Mouse (Mus musculus) MN1 (cell line): ENCODE data around the gene Fbxl8.
"Not testable (repeated sequence)": the region's sequence is repeated elsewhere in the genome, so short reads cannot be mapped to it uniquely, and the experiment has no call there.

Experiments used
- DNase-seq: peaks from one replicate; pipeline ENCODE4 v3.0.0-alpha.2; 2016; ENCODE audit warnings: low spot score

The Fbxl8 gene

DNA sequence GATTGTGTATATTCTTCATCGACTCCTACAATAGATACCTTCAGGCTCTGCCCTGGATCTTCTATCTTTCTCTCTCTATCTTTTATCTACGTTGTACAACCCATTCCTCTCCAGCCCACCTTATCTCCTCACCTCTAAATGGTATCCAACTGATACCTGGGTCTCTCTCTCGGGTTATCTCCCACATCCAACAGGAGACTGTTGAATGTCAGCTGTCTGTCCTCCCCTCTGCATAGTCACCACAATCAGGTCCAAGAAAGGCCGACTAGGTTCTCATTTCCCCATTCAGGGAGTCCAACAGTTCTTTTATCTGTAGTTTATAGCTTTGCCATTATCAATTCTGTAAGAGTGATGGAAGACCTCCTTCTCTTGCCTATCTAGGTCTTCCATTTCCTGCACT is 17.8 kb downstream of the Fbxl8 start:
- DNase-seq, result no peak

DNA sequence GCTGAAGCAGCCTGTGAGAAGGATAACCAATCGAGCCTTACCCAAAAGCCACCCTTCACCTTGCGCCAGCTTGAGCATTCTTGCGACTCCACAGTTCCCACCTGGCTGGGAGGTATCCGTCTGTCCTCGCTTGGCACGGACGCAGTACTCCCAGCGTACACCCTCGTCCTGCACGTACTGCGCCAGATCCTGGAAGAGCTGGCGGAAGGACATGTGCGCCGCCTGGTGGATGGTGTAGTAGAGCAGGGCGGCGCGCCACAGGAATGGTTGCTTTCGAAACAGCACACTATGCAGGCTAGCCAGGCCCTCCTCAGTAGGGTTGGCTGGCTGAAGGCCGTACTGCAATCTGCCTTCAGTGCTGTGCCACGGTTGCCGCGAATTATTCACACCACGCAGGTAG is 18.6 kb downstream of the Fbxl8 start:
- no peak for DNase-seq

DNA sequence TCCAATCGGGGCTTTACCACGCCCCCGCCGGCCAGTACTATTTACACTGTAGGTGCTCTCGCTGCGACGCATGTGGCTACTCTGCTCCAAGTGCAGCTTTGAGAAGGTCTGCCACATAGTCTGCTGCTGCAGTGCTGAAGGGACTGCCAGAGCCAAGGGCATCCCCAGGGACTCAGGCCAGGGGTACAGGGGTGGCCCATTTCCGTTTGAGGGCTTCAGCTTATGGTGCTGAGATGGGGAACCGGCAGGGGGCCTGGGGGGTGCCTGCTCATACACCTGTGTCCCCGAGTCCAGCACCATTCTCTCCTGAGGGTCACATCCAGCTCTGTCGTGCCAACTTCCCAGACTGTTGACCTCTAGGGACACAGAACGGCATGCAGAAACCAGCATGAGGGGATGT is 21.1 kb downstream of the Fbxl8 start:
- no peak for DNase-seq

DNA sequence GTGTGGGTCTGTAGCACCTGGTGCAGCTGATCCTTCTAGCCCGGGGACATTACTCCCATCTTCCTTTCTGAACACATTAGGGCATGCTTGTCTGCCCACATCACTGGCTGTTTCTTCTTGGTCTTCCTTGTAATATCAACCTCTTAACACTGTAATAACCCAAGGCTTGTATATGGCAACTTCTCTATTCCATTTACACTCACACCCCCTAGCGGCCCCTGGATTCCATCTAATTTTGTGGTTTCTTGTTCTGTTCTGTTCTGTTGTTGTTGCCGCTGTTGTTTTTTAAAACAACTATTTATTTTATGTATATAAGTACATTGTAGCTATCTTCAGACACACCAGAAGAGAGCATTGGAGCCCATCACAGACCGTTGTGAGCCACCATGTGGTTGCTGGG is 22.5 kb downstream of the Fbxl8 start:
- DNase-seq, result no peak

DNA sequence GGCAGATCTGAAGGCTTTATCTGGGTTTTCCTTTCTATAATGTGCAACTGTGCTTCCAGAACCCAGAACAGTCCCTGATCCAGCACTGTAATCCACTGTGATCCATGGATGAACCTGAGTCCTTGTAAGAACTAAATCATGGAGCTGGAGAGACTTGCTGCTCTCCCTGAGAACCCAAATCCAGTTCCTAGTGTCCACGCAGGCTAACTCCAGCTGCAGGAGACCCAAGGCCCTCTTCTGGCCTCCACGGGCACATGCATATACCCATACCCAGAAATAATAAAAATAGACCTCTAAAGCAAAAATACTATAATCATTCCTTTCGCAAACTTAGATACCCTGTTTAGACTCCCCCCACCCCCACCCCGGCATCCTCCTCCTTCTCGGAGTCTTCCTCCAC is 23.8 kb downstream of the Fbxl8 start:
- DNase-seq, result peak; percentile 36

DNA sequence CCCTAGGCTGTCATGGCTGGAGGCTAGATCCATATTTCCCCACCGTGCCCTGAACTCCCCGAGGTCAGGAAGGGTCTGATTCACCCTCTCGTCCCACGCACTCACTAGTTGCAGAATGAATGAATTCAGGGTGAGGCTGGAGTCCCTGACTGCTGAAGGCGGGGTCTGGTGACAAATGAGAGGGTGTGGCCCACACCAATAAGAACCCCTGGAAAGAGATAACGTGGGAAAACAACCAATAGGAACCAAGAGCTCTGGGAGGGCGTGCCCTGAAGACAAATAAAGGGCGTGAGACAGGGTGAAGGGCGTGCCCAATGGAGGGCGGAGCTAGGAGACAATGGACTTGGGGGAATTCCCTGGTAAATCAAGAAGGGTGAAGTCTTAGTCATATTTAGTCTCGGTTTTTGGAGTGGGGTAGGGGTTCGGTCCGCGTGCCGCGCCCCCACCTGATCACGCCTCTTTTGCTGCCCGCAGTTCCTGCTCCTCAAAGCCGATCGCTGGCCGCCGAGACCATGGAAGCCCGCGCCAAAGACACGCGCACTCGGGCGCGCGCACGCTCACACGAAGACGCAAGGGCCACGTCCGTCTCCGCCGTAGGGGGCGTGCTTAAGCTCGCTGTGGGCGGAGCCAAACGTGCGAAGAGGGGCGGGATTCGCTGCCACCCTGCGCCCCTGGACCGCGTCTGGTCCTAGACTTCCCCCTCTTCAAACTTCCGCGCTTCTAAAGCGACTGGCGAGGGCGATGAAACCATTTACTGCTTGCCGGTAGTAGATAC is 24.7 kb downstream of the Fbxl8 start:
- peak; percentile 97 for DNase-seq

DNA sequence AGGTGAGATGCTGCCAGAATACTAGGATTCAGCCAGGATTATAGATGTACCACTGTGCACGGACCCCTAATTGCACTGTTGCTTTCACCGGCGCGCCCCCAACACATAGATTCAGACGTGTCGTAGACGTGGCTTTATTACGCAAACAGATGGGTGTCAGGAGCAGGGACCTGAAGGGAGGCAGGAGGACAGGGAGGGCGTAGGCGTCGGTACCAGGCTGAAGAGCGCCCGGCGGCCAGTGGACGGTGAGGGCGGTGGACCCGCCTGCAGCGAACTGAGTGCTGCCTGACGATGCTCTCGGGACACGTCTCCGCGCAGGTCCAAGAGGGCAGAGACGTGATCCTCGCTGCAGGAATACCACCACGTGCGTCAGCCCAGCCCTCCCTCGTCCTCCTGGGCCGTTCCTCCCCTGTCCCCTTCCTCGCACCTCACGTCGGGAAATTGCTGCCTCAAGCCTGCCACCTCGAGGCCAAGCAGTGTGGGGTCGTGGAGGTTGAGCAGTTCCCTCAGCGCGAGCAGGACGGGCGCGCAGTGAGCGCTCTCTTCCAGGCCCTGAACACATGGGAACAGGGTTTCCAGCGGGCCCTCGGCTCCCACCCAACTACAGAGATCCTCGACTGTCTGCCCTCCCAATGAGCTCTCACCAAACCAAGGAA is 25.5 kb downstream of the Fbxl8 start, which contains the start of gene 4931428F04Rik:
TSS of gene 4931428F04Rik (minus strand) at position 60 of the 656 bp plus-strand sequence.
- DNase-seq, result peak; percentile 73

DNA sequence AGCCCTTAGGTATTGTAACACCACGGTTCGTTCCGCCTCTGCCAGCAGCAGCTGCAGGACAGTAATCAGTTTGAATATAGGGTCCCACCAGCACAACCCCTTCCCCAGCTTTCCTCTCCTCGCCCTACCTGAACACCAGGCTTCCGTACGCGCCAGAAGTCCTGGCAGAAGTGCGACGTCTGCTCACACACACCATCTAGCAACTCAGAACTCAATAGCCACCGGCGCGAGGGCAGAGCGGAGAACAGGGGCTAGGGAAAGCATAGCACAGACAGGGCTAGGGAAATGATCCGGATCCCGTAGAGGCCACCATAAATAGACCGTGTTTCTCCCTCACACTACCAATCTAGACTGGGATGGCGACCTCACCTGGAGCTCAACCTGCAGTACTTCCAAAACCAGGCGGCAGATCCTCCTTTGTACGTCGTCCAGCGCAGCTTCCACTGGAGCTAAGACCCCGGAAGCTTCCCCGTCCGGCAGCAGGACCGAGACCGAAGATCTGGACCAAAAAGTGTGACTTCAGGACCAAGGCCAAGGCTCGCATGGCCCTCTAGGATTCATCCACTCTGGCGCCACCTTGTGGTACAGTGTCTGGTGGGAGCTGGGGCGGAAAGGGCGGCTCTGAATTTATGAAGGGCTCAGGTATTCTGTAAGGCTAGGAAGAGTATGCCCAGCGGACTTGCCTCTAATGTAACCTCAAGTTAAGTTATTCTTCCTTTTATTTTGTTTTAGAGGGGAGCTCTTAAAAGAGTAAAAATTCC is 26.3 kb downstream of the Fbxl8 start:
- DNase-seq, result peak; percentile 72

DNA sequence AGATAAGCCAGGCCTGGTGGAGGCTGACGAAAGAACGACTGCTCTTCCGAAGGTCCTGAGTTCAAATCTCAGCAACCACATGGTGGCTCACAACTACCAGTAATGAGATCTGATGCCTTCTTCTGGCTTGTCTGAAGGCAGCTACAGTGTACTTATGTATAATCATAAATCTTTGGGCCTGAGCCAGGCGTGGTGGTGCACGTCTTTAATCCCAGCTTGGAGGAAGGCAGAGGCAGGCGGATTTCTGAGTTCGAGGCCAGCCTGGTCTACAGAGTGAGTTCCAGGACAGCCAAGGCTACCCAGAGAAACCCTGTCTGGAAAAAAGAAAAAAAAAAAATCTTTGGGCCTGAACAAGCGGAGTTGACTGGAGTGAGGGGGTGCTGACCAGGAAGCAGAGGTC is 26.9 kb downstream of the Fbxl8 start:
- DNase-seq, result not testable (repeated sequence)

DNA sequence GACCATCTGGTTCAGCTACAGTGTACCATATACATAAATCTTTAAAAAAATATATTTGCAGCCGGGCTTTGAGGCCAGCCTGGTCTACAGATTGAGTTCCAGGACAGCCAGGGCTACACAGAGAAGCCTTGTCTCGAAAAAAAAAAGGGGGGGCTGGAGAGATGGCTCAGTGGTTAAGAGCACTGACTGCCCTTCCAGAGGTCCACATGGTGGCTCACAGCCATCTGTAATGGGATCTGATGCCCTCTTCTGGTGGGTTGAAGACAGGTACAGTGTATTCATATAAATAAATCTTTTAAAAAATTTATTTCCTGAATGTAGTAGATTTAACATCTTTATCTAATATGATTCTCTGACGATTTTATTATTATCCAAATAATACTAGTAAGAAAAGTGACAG is 27.4 kb downstream of the Fbxl8 start:
- not testable (repeated sequence) for DNase-seq

DNA sequence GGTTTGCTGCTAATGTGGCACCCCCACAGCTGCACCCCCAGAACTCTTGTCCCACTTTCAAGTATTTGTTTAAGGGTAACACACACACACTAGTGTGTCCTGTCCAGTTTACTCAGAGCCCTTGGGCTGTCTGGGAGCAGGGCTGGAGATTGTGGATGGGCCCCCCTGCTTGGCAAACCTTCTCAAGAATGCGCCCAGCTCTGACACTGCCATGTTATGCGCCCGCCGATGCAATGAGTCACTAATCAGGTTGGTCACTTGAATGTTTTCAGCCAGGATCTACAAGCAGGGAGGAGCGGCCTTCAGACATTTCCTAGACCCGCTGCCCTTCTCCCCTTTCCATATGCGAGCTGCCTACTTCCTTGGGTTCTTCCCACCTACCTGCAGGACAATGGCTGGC is 28.0 kb downstream of the Fbxl8 start:
- DNase-seq, result no peak

DNA sequence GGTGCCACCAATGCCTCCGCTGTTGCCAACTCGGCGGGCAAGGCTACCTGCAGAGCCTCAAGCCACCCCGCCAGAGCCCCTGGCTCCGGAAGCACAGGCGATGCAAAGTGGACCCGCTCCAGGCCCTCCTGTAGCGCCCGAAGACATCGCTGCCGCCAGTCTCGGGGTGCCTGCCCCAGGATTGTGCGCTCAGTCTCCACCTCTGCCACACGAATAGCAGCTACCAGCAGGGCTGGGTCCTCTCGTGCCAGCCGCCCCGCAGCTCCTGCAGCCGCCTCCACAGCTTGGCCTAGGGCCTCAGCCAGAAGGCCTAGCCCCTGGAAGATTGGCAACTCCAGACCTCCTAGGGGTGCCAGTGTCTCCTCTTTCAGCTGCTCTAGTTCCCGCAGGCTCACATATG is 29.0 kb downstream of the Fbxl8 start:
- no peak for DNase-seq

DNA sequence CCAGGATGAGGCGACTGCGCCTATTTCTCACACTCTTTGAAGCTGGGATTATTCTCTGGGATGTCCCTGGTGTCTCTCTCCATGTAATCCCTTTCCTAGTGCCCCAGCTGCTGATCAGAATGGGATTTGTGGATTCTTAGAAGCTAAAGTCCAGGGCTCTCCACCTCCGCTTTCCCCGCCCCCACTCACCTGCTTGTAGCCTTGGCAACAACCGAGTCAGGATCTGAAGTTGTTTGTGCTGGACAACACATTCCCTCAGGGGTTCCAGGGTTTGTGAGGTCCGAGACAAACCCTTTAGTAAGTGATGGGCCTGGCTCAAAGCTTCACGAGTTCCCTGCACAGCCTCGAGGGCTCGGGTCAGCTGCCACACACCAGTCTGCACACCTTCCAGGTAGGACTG is 30.3 kb downstream of the Fbxl8 start:
- no peak for DNase-seq

DNA sequence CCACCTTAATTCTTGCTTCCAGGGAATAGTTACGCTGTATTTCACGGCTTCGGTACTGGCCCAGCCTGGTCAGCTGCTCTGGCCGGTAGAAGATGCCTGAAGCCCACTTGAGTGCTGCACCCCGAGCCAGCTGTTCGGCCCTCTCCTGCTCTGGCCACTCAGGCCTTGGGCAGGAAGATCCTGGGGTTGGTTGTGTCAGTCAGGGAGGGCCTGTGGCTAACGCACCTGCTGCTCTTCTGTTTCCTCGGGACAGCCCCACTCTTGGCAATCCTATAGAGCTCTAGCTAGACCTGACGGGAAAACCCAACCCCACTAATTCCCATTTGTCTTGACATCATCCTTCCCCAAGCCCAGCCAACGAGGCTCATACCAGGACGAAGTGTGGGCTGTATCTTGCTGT is 30.8 kb downstream of the Fbxl8 start:
- DNase-seq, result no peak

DNA sequence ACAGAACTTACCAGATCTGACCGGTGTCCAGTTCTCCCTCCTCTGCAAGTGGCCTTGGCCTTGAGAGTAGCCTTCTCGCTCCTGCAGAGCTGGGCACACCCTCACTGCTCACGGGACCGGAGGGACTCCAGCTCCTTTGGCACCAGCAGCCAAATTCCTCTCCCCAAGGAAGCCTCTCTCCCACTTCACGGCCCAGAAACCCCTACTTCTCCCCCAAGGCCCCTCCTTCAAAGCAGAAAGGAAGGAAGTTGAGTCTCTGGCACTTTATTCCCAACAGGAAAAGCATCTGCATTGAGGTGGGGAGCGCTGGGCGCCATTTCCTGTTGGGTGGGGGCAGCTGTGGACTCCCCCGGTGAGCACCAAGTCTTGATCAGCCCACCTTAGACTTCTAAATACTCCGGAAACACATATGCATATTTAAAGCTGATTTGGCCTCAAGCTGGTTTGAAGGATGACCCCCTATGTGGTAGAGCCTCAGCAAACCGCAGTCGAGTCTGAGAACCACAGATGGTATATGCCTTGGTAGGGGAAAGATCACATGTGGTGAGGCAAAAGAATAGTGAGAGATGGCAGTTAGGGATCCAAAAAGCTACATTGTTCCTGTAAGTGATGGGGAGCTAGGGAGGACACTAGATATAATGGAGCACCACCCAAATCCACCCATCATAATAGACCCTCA is 31.6 kb downstream of the Fbxl8 start, which contains the start of gene Exoc3l:
TSS of gene Exoc3l (minus strand) at position 207 of the 679 bp plus-strand sequence.
- DNase-seq, result no peak

DNA sequence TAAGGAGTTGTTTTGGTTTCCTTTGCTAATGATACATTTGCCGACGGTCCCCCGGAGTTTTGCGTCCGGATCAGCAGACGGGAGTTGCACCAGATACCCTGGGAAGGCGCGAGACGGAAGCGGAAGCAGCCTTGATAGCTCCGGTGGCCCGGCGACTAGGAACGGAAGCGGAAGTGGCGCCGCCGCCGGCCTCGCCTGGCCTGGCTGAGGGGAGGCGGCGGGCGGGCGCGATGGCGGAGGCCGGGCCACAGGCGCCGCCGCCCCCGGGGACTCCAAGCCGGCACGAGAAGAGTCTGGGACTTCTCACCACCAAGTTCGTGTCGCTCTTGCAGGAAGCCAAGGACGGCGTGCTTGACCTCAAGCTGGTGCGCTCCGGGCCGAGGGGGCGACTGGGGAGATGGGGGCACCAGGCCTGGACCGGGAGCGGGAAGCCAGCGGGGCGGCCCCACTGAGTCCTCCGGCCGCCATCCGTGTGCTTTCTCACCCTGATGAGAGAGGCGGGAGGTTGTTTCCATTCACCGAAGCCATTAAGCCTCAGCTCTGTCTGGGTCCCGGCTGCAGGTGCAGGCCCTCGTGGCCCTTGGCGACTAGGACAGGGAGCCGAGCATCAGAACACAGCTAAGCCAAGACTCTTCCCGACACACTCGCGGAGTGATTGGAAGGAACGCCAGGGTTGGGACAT is 33.2 kb downstream of the Fbxl8 start, which contains the start of gene E2f4:
TSS of gene E2f4 (plus strand) at position 153 of the 682 bp plus-strand sequence.
- peak; percentile 94 for DNase-seq

DNA sequence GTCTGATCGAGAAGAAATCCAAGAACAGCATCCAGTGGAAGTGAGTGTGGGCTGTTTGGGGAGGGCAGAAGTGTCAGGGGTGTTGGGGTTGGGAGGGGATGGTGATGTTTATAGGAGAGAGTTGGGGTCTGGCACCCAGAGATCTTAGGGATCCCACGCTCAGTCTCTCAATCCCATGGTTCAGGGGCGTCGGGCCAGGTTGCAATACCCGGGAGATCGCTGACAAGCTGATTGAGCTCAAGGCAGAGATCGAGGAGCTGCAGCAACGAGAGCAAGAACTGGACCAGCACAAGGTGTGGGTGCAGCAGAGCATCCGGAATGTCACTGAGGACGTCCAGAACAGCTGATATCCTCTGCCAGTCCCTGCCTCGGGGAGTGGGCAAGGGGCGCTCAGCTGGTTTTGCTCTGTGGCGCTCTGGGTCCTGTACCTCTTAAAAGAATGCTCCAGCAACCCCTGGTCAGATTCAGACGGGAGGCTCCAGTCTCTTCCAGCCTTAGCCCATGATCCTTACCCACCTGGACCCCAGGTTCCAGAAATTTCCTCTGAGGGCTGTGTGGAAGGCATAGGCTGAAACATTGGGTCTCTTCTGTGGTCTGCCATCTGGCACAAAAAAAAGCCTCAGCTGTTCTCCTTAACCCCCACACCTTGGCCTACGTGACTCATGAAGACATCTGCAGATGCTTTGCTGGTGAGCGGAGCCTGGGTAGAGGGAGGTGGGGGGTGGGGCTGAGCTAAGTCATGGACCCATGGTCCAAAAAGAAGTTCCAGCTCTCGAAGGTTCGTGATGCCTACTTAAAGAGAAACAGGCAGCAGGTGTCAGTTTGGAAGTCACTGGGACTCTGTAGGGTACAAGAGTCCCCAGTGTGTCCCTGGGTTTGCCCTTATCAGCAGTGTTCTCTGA is 34.2 kb downstream of the Fbxl8 start:
- peak; percentile 65 for DNase-seq

DNA sequence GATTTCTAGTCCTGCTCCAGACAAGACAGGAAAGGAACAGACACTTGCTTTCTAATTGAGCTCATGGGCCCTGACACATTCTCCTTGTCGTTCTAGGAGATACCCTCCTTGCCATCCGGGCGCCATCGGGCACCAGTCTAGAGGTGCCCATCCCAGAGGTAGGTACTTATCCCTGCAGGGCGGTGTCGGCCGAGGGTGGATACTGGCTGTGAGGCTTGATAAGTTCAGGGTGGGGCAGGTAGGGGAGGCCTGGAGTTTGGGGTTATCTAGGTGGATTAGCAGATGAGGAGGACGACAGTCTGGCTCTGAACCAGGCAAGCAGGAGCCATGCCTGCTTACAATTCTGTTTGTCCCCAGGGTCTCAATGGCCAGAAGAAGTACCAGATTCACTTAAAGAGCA is 35.5 kb downstream of the Fbxl8 start:
- DNase-seq, result no peak

DNA sequence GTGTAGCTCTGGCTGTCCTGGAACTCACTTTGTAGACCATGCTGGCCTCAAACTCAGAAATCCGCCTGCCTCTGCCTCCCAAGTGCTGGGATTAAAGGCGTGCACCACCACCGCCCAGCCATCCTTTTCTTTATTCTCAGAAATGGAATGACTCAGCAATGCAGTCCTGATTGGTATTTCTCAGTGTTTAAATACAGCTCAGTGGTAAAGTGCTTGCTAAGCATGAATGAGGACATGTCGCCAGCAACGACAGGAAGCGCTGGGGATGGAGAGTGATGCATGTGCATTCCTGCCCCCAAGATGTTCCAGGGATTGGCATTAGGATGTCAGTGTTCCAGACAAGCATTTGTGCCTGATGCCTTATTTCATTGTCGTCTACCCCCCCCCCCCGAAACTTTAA is 38.9 kb downstream of the Fbxl8 start:
- DNase-seq, result no peak

DNA sequence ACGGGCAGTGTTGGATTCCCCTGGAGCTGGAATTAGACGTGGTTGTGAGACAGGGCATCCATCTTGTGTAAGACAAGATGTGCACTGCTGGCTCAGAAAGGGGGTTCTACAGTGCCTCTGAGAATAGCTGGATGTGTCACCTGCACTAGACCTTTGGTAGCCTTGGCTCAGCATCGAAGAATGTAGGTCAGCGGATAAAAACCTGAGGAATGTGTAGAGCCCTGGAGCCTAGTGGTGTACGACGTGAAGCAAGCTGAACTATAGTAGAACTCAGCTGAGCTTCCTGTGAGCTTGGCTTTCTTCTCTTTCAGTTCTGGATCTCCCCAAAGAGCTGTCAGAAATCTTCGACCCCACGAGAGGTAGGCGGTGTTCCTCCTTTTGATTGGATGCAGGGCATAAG is 39.4 kb downstream of the Fbxl8 start:
- DNase-seq, result no peak
